Mouse (Mus musculus) ovary, postnatal 10 days (tissue): ENCODE measurements around the gene Cts3.
"Not testable (repeated sequence)": the region's sequence is repeated elsewhere in the genome, so short reads cannot be mapped to it uniquely, and the experiment has no call there.

Experiments
- DNase-seq: peaks from one replicate; pipeline ENCODE4 v3.0.0; 2022; ENCODE audit warnings: low spot score

Cts3 gene

DNA sequence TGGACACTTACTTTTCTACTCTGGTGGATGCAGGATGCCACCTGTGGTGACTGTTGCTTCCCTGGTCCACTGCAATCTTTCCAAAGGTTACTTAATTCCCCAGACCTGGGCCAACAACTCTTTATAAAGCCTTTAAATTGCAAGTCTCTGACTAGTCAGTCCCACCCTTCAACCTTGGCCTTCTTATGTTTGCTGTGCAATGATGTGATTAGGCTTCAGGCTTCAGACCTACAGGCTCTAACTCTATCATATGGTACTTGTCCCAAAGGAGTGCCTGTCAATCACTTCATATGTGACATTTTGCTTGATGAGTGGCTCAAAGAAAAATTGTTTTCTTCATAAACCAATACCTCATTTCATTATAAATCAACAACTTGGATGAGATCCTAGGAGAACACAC is at the start of gene Cts3:
Gene Cts3 (minus strand): TSS at position 101 of the 400 bp plus-strand sequence.
- no peak for DNase-seq

DNA sequence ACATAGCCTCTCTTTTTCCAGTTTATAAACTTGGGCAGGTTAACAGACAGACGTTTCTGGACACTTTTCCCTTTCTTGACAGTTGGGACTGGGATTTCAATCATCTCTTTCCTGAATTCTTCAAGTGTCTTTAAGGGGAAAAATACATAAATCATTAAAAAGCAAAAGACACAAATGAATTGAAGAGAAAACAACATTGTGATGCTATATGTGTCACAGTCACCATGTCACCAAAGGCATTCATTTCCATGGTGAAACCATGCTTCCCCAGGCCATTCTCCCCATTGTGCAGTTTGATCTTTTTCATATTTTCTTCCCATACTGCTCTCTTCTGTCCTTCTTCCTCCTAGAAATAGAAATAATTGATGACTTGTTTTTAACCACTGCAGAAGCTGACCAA is 1.9 kb downstream of the Cts3 start, which contains the start of gene Gm49352:
Gene Gm49352 (minus strand): TSS at position 101 of the 400 bp plus-strand sequence.
- DNase-seq: not testable (repeated sequence)

DNA sequence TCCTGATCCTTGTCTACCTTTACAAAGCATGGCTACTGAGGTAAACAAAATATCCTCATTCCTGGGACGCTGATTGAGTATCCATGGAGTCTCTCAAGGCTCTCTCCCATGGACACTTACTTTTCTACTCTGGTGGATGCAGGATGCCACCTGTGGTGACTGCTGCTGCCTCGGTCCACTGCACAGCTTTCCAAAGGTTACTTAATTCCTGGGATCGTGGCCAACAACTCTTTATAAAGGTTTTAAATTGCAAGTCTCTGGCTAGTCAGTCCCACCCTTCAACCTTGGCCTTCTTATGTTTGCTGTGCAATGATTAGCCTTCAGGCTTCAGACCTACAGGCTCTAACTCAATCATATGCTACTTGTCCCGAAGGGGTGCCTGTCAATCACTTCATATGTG is 28.3 kb downstream of the Cts3 start, which contains the start of gene Ctsm:
Gene Ctsm (minus strand): TSS at position 209 of the 400 bp plus-strand sequence.
- DNase-seq: no peak
